Mouse (Mus musculus): ENCODE data around the gene Prkrip1.
"Not testable (repeated sequence)": the region's sequence is repeated elsewhere in the genome, so short reads cannot be mapped to it uniquely, and the experiment has no call there.

Gene Prkrip1

GRCm38 (mm10) chr5:136163807-136164474 lies 34.8 kb downstream of the Prkrip1 start:
- DNase-seq (ENCODE audit: low spot score in 2 of 2): peak in 1 of 2 experiments; percentile 38

DNA sequence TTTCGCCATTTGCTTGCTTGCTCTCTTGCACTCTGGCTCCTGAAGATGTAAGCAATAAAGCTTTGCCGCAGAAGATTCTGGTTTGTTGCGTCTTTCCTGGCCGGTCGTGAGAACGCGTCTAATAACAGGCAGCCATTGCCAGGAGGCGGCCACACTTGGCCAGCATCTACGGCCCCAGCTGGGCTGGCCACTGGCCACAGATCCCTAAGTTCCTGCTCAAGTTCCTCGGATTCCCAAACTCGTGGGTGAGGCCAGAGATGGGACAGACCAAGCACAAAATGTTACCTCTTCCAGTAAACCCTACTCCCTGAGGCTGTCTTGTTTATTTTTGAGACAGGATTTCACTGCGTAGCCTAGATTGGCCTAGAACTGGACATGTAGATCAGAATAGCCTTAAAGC lies 38.7 kb downstream of the Prkrip1 start:
- not testable (repeated sequence) for DNase-seq (ENCODE audit: low spot score in 2 of 2)

DNA sequence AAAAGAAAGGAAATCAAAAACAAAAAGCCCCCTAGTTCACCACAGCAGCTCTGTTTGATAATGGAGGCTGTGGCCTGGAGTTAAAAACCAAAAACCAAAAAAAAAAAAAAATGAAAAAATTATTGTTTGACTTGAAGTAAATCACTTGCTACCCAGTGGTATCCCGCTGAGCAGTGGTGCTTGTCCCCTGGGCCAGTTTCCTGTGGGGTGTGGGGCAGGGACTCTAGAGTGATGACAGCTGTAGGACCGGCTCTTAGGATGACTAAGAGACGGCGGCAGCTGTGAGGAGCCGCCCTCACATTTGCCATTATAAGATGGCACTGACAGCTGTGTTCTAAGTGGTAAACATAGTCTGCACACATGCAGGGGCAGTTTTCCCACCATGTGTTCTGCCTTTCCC lies 43.4 kb downstream of the Prkrip1 start:
- no peak for DNase-seq (ENCODE audit: low spot score in 2 of 2)

DNA sequence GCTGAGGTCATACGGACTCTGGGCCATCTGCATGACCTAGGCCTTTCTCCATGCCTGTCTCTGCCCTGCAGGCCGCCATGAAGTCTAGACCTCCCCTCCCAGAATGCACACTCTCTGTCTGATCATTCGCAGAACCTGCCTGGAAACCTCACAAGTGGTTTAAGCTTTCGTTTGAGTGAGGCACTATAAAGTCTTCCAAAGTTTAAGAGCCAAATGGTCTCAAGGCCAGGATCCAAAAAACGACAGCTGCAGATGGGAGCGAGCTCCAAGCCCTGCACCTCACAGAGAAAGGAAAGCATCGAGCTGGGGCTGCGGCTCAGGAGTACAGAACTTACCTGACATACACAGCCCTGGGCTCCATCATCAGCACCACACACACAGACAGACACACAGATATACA lies 46.4 kb downstream of the Prkrip1 start:
- DNase-seq (ENCODE audit: low spot score in 2 of 2): peak in 1 of 2 experiments; percentile 39

GRCm38 (mm10) chr5:136149134-136149576 lies 49.6 kb downstream of the Prkrip1 start:
- not testable (repeated sequence) for DNase-seq (ENCODE audit: low spot score in 2 of 2)

- DNase-seq (ENCODE audit: low spot score in 2 of 2): no peak
Measured at GRCm38 (mm10) chr5:136147704-136148103, 51.1 kb downstream of the Prkrip1 start.

DNA sequence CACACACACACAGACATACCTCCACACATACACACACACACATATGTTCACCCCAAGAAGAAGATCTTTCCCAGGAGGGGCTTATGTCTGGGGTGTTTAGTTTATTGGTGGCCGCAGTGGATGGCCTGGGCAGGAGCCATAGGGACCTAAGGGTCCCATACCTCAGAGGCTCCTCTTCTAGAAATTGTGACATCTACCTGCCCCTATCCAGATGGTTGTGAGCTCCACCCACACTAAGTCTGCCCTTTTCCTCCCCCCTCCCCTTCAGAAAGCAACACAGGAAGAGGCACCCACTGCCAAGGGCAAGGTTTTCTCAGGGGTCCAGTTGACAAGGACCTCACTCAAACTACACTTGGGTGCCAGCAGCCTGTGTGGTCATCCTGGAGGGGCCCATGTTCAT lies 51.8 kb downstream of the Prkrip1 start:
- DNase-seq (ENCODE audit: low spot score in 2 of 2): no peak

- DNase-seq (ENCODE audit: low spot score in 2 of 2): peak in 1 of 2 experiments; percentile 57
Measured at GRCm38 (mm10) chr5:136144606-136145430, 53.9 kb downstream of the Prkrip1 start.

- DNase-seq (ENCODE audit: low spot score in 2 of 2): no peak
Measured at GRCm38 (mm10) chr5:136143161-136143755, 55.5 kb downstream of the Prkrip1 start.

DNA sequence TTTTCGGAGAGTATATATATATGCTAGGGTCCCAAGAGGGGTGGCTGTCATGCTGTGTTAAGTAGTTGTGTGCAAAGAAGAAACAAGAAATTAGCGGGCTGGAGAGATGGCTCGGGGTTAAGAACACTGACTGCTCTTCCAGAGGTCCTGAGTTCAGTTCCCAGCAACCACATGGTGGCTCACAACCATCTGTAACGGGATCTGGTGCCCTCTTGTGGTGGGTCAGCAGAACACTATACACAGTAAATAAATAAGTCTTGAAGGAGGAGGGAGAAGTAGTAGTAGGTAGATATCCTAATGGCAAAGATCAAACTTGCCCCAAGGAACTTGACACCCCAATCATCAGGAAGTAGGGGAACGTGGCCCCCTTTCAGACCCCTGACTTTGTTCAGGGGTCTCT lies 56.0 kb downstream of the Prkrip1 start:
- no peak for DNase-seq (ENCODE audit: low spot score in 2 of 2)

- peak in 1 of 2 experiments; percentile 40 for DNase-seq (ENCODE audit: low spot score in 2 of 2)
Measured at GRCm38 (mm10) chr5:136140057-136140482, 58.7 kb downstream of the Prkrip1 start.

- no peak for DNase-seq (ENCODE audit: low spot score in 2 of 2)
Measured at GRCm38 (mm10) chr5:136139393-136139792, 59.4 kb downstream of the Prkrip1 start.

GRCm38 (mm10) chr5:136137658-136138274 lies 61.0 kb downstream of the Prkrip1 start:
- peak in 1 of 2 experiments; percentile 42 for DNase-seq (ENCODE audit: low spot score in 2 of 2)

DNA sequence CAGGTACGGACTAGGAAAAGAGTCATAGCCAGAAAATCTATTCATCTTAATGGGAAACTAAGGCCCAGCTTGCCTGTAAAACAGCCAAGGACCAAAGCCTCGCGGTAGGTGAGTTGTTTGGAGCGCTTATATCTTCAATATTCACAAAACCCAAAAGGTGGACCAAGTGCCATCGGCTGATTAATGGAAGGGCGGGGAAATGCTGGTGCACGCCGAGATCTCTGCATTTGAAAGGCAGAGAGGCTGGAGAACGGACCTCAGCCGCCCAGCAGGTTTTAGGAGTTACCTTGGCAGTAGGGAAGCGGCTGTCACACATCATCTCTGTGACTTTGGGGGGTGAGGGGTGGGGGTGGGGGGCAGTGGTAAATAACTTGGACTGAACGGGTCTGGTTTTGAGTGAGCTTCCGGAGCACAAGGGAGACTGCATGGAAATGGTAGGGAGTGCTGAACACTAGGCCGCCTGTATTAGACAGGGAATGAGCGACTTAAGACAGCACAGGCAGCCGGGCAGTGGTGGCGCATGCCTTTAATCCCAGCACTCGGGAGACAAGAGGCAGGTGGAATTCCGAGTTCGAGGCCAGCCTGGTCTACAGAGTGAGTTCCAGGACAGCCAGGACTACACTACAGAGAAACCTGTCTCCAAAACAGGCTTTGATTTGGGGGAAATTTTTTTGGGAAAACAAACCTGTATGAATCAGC lies 62.3 kb downstream of the Prkrip1 start:
- DNase-seq (ENCODE audit: low spot score in 2 of 2): no peak

DNA sequence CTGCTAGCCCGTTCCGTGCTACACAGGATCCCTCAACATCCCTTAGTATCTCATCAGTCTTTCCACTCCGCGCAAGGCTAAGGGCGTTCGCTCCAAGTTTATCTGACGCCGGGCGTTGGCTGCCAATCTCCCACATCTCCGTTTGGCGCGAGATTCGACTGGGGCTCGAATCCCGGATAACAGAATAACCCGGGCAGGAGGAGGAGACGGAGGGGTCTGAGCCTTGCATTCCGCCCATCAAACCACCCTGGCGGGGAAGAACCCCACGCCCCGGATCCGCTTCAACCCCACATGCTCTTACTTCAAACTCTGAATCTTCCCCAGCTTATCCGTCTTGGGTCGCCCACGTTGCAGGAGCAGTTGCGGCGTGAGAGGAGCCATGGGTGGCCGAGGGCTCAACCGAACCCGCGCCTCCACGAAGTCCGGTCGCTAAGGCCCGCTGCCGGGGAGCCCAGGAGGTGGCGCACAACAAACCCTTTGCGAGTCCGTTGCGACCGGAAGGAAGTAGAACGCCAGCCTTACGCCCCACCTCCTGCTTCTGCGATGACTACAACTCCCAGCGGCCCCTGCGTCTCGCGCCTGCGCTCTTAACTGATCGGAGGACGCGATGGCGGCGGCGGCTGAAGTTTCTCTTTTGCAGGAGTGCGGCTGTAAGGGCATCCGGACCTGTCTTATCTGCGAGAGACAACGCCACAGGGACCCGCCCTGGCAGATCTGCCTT lies 63.0 kb downstream of the Prkrip1 start, which contains the start of the genes Lrwd1 and Alkbh4:
Gene Lrwd1, minus strand, starts transcription at position 504 of the 721 bp plus-strand sequence.
Gene Alkbh4, plus strand, starts transcription at position 576 of the 721 bp plus-strand sequence.
- DNase-seq (ENCODE audit: low spot score in 2 of 2): peak; percentile 89 to 95
